Mouse (Mus musculus): ENCODE measurements around the gene Lpcat3. TPM values are rescaled to one million over a fixed set of nuclear protein-coding genes. Genes with fewer than 3 reads are reported as not detected.
"Not testable (repeated sequence)": the region's sequence is repeated elsewhere in the genome, so short reads cannot be mapped to it uniquely, and the experiment has no call there.

Gene Lpcat3
- polyA plus RNA-seq, 1 experiment from 2014 or later, result 195 TPM

DNA sequence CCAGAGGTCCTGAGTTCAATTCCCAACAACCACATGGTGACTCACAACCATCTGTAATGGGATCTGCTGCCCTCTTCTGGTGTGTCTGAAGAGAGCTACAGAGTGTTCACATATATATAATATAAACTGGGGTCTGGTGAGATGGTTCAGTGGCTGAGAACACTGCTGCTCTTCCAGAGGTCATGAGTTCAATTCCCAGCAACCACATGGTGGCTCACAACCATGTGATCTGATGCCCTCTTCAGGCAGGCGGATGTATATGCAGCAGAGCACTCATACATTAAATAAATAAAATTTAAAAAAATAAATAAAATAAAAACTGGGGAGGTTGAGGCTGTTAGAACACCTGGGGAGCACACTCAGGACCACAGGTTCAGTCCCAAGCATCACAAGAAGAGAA, 23.8 kb downstream of the Lpcat3 start:
- H3K4me2 ChIP-seq (ENCODE audit: low read depth, low read length); ATAC-seq; H3K9me3 ChIP-seq (ENCODE audit: control insufficient read depth, low read length); H3K9ac ChIP-seq (ENCODE audit: low read depth, low read length); H3K27me3 ChIP-seq (replicated peaks; ENCODE audit: control insufficient read depth, insufficient read depth, low read length); H3K4me3 ChIP-seq (ENCODE audit: low read length); H3K36me3 ChIP-seq (ENCODE audit: control insufficient read depth, insufficient read depth, low read length): not testable (repeated sequence)
- WGBS, result 88% methylated on average over 1 of the region's 1 CpGs
- Histone ChIP-seq H3K4me1 (ENCODE audit: control insufficient read depth, insufficient read depth, low read length) (peaks cover 28% of the 10 kb centered on the region), H3K27ac (ENCODE audit: low read length) (peak overlapping the region; percentile 90)

GRCm38 (mm10) chr6:124688151-124688758, 25.4 kb downstream of the Lpcat3 start:
- ATAC-seq, result no peak
- H3K4me3 ChIP-seq (ENCODE audit: low read length), result no peak overlapping the region
- H3K4me1 ChIP-seq (ENCODE audit: control insufficient read depth, insufficient read depth, low read length), result peaks cover 25% of the 10 kb centered on the region
- no peak overlapping the region for H3K27ac ChIP-seq (ENCODE audit: low read length)
- H3K4me2 ChIP-seq (ENCODE audit: low read depth, low read length), result no peak overlapping the region
- H3K36me3 ChIP-seq (ENCODE audit: control insufficient read depth, insufficient read depth, low read length), result no peaks in the 10 kb centered on the region
- H3K9ac ChIP-seq (ENCODE audit: low read depth, low read length), result no peak overlapping the region
- 76% methylated on average over 8 of the region's 8 CpGs for WGBS
- H3K9me3 ChIP-seq (ENCODE audit: control insufficient read depth, low read length), result no peaks in the 10 kb centered on the region
- no peaks in the 10 kb centered on the region for H3K27me3 ChIP-seq (replicated peaks; ENCODE audit: control insufficient read depth, insufficient read depth, low read length)

DNA sequence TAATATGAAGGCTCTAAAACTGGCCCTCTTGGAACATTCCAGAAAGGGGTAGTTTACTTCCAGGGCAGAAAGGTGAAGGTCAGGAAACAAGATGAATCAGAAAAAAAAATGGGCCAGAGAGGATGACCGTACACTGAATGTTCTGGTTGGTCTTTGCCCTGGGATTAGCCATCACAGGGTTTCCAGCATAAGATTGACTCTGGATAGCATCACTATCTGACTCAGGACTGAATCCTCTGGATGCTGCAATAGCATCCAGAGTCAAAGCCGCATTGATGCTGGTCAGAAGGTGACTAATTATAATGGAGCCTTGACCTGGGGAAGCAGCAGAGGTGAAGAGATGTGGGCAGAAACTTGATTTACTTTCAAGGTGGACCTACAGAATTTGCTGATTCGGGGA, 26.2 kb downstream of the Lpcat3 start:
- no peaks in the 10 kb centered on the region for H3K27me3 ChIP-seq (replicated peaks; ENCODE audit: control insufficient read depth, insufficient read depth, low read length)
- no peak overlapping the region for H3K9ac ChIP-seq (ENCODE audit: low read depth, low read length)
- no peak overlapping the region for H3K4me2 ChIP-seq (ENCODE audit: low read depth, low read length)
- 90% methylated on average over 3 of the region's 3 CpGs for WGBS
- no peak for ATAC-seq
- no peak overlapping the region for H3K27ac ChIP-seq (ENCODE audit: low read length)
- no peaks in the 10 kb centered on the region for H3K36me3 ChIP-seq (ENCODE audit: control insufficient read depth, insufficient read depth, low read length)
- peaks cover 26% of the 10 kb centered on the region for H3K4me1 ChIP-seq (ENCODE audit: control insufficient read depth, insufficient read depth, low read length)
- H3K4me3 ChIP-seq (ENCODE audit: low read length), result no peak overlapping the region
- H3K9me3 ChIP-seq (ENCODE audit: control insufficient read depth, low read length), result no peaks in the 10 kb centered on the region

DNA sequence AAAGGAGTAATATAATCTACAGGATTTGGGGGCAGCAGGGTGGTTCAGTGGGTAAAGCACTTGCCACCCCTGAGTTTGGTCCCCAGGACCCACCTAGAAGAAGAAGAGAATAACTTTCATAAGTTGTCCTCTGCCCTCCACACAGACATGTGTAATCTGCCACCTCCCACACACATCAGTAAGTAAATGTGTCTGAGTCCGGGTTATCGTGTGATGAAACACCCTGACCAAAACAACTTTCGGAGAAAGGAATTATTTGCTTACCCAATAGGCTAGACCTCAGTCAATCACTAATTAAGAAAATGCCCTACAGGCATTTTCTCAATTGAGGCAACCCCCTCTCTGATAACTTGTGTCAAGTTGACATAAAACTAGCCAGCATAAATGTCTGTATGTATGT, 27.7 kb downstream of the Lpcat3 start:
- no peak overlapping the region for H3K4me3 ChIP-seq (ENCODE audit: low read length)
- H3K27me3 ChIP-seq (replicated peaks; ENCODE audit: control insufficient read depth, insufficient read depth, low read length), result no peaks in the 10 kb centered on the region
- H3K27ac ChIP-seq (ENCODE audit: low read length), result no peak overlapping the region
- H3K4me1 ChIP-seq (ENCODE audit: control insufficient read depth, insufficient read depth, low read length), result peaks cover 34% of the 10 kb centered on the region
- WGBS, result 91% methylated on average over 3 of the region's 3 CpGs
- H3K9ac ChIP-seq (ENCODE audit: low read depth, low read length), result no peak overlapping the region
- H3K9me3 ChIP-seq (ENCODE audit: control insufficient read depth, low read length), result no peaks in the 10 kb centered on the region
- no peak for ATAC-seq
- H3K4me2 ChIP-seq (ENCODE audit: low read depth, low read length), result no peak overlapping the region
- no peaks in the 10 kb centered on the region for H3K36me3 ChIP-seq (ENCODE audit: control insufficient read depth, insufficient read depth, low read length)

- Histone ChIP-seq H3K4me3 (ENCODE audit: low read length) (no peak overlapping the region), H3K36me3 (ENCODE audit: control insufficient read depth, insufficient read depth, low read length) (no peaks in the 10 kb centered on the region), H3K4me1 (ENCODE audit: control insufficient read depth, insufficient read depth, low read length) (peaks cover 23% of the 10 kb centered on the region), H3K27me3 (replicated peaks; ENCODE audit: control insufficient read depth, insufficient read depth, low read length) (no peaks in the 10 kb centered on the region), H3K9ac (ENCODE audit: low read depth, low read length) (0 out of 2 replicates have a peak overlapping the region, but pooled peaks have one; percentile 49), H3K4me2 (ENCODE audit: low read depth, low read length) (no peak overlapping the region), H3K9me3 (ENCODE audit: control insufficient read depth, low read length) (no peaks in the 10 kb centered on the region), H3K27ac (ENCODE audit: low read length) (peak overlapping the region; percentile 82)
- WGBS, result 50% methylated on average over 15 of the region's 15 CpGs
- peak; percentile 80 for ATAC-seq
These were observed 30.6 kb downstream of the Lpcat3 start for GRCm38 (mm10) chr6:124693243-124693981.

GRCm38 (mm10) chr6:124694166-124694955, 31.5 kb downstream of the Lpcat3 start:
- Histone ChIP-seq H3K27me3 (replicated peaks; ENCODE audit: control insufficient read depth, insufficient read depth, low read length) (no peaks in the 10 kb centered on the region), H3K4me2 (ENCODE audit: low read depth, low read length) (no peak overlapping the region), H3K4me3 (ENCODE audit: low read length) (no peak overlapping the region), H3K9ac (ENCODE audit: low read depth, low read length) (peak overlapping the region; percentile 49), H3K27ac (ENCODE audit: low read length) (peak overlapping the region; percentile 82), H3K36me3 (ENCODE audit: control insufficient read depth, insufficient read depth, low read length) (no peaks in the 10 kb centered on the region), H3K9me3 (ENCODE audit: control insufficient read depth, low read length) (no peaks in the 10 kb centered on the region), H3K4me1 (ENCODE audit: control insufficient read depth, insufficient read depth, low read length) (peaks cover 23% of the 10 kb centered on the region)
- ATAC-seq, result peak; percentile 68
- WGBS, result 69% methylated on average over 15 of the region's 15 CpGs

- Histone ChIP-seq H3K9ac (ENCODE audit: low read depth, low read length) (no peak overlapping the region), H3K36me3 (ENCODE audit: control insufficient read depth, insufficient read depth, low read length) (no peaks in the 10 kb centered on the region), H3K4me3 (ENCODE audit: low read length) (no peak overlapping the region), H3K27ac (ENCODE audit: low read length) (no peak overlapping the region), H3K4me1 (ENCODE audit: control insufficient read depth, insufficient read depth, low read length) (peaks cover 23% of the 10 kb centered on the region), H3K4me2 (ENCODE audit: low read depth, low read length) (no peak overlapping the region), H3K9me3 (ENCODE audit: control insufficient read depth, low read length) (no peaks in the 10 kb centered on the region), H3K27me3 (replicated peaks; ENCODE audit: control insufficient read depth, insufficient read depth, low read length) (no peaks in the 10 kb centered on the region)
- ATAC-seq, result no peak
- 89% methylated on average over 7 of the region's 7 CpGs for WGBS
These were observed 33.8 kb downstream of the Lpcat3 start for GRCm38 (mm10) chr6:124696441-124697150.

DNA sequence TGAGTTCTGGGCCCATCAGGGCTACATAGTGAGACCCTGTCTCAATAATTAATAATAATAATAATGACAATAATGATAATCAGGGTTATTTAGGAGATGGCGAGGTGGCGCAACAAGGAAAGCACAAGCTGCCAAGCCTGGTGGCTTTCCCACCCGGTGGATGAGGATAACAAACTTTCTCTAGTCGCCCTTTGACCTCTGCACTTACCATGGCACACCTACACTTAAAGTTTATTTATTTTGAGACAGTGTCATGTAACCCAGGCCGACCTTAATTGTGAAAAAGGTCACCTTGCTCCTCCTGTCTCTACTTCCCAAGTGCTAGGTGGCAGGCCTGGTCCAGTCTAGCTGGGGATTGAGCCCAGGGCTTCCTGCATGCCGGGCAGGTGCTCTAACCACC, 35.9 kb downstream of the Lpcat3 start:
- Histone ChIP-seq H3K9ac (ENCODE audit: low read depth, low read length) (no peak overlapping the region), H3K27me3 (replicated peaks; ENCODE audit: control insufficient read depth, insufficient read depth, low read length) (no peaks in the 10 kb centered on the region), H3K4me3 (ENCODE audit: low read length) (no peak overlapping the region), H3K4me2 (ENCODE audit: low read depth, low read length) (no peak overlapping the region), H3K27ac (ENCODE audit: low read length) (no peak overlapping the region), H3K9me3 (ENCODE audit: control insufficient read depth, low read length) (no peaks in the 10 kb centered on the region), H3K4me1 (ENCODE audit: control insufficient read depth, insufficient read depth, low read length) (peaks cover 11% of the 10 kb centered on the region), H3K36me3 (ENCODE audit: control insufficient read depth, insufficient read depth, low read length) (peaks cover 15% of the 10 kb centered on the region; the same call in 1 of the 2 replicates)
- no peak for ATAC-seq
- 73% methylated on average over 6 of the region's 6 CpGs for WGBS

DNA sequence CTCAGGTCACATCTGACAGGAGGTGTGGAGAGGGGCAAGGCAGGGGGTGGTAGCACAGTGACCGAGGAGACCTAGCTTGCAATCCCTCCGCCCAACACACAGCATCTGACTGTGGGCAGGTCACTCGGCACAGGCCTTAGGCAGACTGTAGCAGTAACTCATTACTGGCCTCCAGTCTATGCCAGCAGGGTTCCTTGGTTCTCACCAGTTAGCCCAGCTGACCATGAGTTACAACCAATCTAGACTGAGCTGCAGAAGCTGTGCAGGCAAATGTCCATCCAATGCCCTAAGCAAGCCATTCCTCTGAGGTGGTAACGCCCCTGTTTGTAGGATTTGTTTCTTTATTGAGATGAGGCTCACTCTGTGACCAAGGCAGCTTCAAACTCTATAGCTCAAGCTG, 36.5 kb downstream of the Lpcat3 start:
- Histone ChIP-seq H3K27ac (ENCODE audit: low read length) (no peak overlapping the region), H3K4me1 (ENCODE audit: control insufficient read depth, insufficient read depth, low read length) (peaks cover 5% of the 10 kb centered on the region), H3K9me3 (ENCODE audit: control insufficient read depth, low read length) (no peaks in the 10 kb centered on the region), H3K4me3 (ENCODE audit: low read length) (no peak overlapping the region), H3K36me3 (ENCODE audit: control insufficient read depth, insufficient read depth, low read length) (peaks cover 15% of the 10 kb centered on the region), H3K27me3 (replicated peaks; ENCODE audit: control insufficient read depth, insufficient read depth, low read length) (no peaks in the 10 kb centered on the region), H3K4me2 (ENCODE audit: low read depth, low read length) (no peak overlapping the region), H3K9ac (ENCODE audit: low read depth, low read length) (no peak overlapping the region)
- ATAC-seq, result no peak
- 89% methylated on average over 4 of the region's 4 CpGs for WGBS
